Mouse (Mus musculus) liver, postnatal 0 days (tissue): ENCODE measurements around the gene Ccdc159.

Experiments
- CTCF ChIP-seq: sonication (generic); IDR thresholded peaks from 2 replicates; pipeline ENCODE4 v1.5.1; 2016; ENCODE audit warnings: antibody characterized with exemption, low read depth
- EP300 ChIP-seq: IDR thresholded peaks from 2 replicates; pipeline ENCODE4 v1.6.1; 2016; ENCODE audit warnings: antibody characterized with exemption, low read depth, mild to moderate bottlenecking

DNA sequence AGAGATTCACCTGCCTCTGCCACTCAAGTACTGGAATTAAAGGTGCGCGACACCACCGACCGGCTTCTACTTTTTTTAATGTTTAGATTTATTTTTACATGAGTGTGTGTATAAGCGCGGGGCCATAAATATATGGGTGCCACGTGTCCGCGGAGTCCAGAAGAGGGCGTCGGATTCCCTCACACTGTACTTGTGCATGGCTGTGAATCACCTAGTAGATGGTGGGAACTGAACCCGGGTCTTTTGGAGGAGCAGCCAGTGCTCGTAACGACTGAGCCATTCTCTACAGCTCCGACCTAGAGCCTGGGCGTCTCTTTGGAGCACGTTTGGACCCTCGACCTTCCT is 27.9 kb downstream of the Ccdc159 start:
- TF ChIP-seq CTCF = peak; percentile 65
- TF ChIP-seq EP300 = no peak
